Mouse (Mus musculus) left cerebral cortex, postnatal 14 days (tissue): ENCODE measurements around the gene Pop5. TPM values are rescaled to one million over a fixed set of nuclear protein-coding genes. Genes with fewer than 3 reads are reported as not detected.
A peak's percentile ranks its signal among the peaks of the same experiment; 100 is the strongest.

Experiments
- DNase-seq, 2 experiments: peaks; one replicate each; pipeline ENCODE4 v3.0.0; 2021 to 2022; ENCODE audit warnings: low spot score in 2 of 2, mixed read lengths in 1 of 2
- intact Hi-C: fragments of 180-260 bp; cut with DNase I; formaldehyde crosslinking; loops from one replicate; pipeline ENCODE4 v1.15.1; 2025
- total RNA-seq, 2 experiments: library from RNA; stranded (reverse); gene quantifications; 2 replicates each; pipeline ENCODE4 v1.2.3; 2021

Gene Pop5
- total RNA-seq, 2 experiments from 2014 or later: 59.5 to 75.8 TPM

DNA sequence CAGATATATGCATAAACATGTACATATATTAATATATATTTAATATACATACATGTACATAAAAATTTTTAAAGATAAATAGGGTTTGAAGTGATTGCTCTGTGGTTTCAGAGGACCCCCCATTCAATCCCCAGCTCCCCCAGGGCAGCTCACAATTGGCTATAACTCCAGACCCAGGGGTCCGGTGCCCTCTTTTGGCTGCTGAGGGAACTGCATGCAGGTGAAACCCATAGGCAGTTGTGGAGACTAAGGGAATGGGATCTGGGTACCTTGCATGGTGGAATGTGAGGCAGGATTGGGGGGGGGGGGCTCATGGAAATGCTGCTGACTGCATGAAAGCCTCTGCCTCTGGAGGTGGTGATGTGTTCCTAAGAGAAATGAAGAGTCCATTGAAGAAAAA, 25.3 kb upstream of the Pop5 start:
- no peak for DNase-seq
- intact Hi-C loops: no loop called here

DNA sequence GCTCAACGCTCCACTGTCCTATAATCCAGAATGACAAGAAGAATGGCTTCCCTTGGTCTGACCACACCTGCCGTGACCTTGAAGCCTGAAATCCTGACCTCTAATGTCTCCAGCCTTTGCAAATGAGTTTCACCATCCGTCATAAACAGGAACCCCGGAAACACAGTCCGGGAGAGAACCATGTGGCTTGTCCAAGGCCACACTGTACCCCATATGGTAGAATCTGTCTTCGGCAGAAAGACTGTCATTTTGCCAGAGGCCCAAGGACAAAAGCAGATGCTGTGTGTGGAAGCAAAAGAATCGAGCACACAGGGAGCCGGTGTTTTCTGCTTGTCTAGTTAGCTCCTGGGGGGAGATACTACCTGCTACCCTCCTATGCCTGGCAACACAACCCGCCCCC, 23.2 kb upstream of the Pop5 start:
- intact Hi-C loops: no loop called here
- no peak for DNase-seq

DNA sequence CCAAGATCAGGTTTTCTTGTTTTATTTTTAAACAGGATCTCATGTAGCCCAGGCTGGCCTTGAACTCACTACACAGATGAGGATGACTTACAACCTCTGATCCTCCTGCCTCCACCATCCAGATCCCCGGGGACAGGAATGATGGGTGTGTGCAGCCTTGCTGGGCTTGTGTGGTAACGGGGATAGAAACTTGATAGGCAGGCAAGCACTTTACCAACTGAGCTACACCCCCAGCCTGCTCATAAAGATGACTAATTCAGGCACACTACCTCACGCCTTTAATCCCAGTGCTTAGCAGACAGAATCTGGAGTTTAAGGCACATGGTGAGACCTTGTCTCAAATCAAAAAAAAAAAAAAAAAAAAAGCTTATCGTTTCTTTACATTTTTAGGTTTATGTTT, 22.8 kb upstream of the Pop5 start:
- intact Hi-C loops: no loop called here
- no peak for DNase-seq

DNA sequence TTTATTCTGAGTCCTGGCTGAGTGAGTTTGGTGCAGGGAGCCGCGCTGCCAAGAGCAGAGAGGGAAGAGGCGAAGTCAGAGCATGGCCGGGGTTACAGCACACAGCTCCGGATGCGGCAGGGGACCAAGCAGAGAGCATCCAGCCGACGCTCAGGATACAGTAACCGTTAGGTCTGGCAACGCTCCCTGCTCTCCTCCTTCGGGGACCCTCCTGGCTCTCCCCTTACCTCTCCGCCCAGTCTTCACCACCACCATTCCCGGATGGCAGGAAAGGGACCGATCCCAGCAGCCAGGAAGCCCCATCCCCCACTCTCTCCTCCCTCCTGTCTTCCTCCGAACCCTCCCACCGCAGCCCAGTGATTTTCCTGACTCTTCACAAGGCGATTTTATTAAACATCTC, 20.8 kb upstream of the Pop5 start:
- intact Hi-C loops: no loop called here
- DNase-seq: peak in 1 of 2 experiments; percentile 74

DNA sequence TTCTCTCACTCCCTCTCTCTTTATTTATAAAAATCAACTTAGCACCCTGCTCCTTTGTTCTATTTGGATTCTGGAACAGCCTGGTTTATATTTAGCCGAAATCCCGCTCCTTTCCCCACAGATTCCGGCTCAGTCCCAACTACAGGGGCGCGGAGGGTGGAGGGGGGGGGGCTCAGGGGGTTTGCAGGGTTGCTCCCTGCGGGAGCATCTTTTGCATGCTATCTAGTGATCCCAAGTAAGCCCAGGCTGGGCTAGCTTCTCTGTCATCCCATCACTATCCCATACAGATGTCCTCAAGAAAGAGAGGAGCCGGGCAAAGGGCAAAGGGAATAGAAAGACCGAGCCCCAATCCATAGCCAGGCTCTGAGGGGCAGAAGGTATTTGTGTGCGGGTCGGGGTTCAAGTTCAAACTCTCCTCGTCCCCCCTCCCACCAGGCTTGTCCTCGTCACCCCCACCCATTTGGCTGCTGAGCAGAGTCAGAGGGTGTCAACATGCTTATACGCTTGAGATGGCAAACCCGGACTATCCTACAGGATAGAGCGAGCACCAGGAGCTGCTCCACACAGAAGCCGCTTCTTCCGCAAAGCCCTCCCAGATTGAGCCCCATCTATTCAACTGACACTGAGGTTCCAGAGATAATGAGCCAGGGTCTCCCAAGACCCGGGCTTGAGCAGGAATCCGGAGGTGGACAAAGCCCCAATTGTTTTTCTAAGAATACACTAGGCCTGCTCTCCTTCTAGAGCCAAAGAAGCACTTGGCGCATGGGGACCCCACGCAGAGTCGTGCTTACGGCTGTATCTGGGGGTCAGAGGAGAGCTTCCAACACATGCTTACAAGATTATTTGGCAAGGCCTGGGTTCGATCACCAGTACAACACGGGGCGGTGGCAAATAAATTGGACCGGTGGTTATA, 20.1 kb upstream of the Pop5 start:
- DNase-seq: no peak
- intact Hi-C loops: no loop called here

DNA sequence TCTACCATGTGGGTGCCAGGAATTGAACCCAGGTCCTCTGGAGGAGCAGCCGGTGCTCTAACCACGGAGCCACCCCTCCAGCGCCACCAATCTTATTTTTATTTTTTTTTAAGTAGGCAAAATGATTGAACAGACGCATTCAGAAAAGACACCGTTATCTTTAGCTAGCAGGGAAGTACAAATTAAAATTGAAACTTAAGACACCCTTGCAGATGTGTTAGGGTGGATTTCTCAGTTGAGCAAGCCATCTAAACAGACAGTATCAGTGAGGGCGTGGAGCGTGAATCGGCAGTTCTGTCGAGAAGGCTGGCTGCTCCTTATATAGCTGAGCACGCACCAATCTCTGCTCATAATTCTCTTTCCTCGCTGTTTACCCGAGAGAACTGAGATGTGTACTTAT, 17.6 kb upstream of the Pop5 start:
- no peak for DNase-seq

GRCm38 (mm10) chr5:115220931-115221640, 14.6 kb upstream of the Pop5 start:
- intact Hi-C loops: no loop called here
- peak; percentile 65 to 66 for DNase-seq

More for the DNA sequence above, 17.6 kb upstream of the Pop5 start:
- intact Hi-C loops: no loop called here

- no peak for DNase-seq
- intact Hi-C loops: no loop called here
These were observed 13.2 kb upstream of the Pop5 start for GRCm38 (mm10) chr5:115222485-115222884.

DNA sequence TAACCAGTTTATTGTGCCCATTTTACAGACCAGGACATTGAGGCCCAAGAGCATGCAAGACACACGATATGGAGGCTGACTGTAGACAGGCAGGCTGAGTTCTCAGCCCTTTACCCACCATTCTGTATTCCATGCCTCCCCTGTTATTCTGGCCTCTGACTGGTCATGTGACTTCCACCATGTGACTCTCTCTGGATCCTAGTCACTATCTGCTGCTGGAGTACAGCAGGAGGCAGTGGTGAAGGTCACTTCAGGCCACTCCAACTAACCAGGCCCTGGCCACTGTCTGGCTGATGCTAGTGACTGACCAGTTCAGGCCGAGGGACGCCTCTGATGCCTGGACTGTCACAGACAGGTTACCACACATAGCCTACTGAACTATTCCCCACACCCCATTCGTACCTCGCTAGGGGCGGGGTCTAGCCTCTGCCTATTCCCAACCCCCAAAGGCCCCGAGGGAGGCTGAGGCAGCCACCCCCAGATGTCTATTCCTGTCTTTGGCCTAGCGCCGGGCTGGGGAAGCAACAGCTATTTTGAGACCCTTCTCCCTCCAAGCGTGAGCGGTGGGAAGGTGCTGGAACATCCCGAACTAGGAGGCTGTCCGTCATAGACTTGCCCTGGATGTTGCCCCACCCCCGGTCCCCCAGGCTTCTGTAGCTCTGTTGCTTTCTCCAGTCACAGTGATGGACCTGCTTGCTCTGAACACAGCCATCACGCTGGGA, 4.6 kb upstream of the Pop5 start:
- intact Hi-C loops: no loop called here
- DNase-seq: peak; percentile 76 to 85

- no peak for DNase-seq
- intact Hi-C loops: no loop called here
These were observed 4.0 kb upstream of the Pop5 start for GRCm38 (mm10) chr5:115231552-115232120.

- DNase-seq: no peak
- intact Hi-C loops: no loop called here
These were observed 3.1 kb upstream of the Pop5 start for GRCm38 (mm10) chr5:115232516-115232915.

- intact Hi-C loops: no loop called here
- DNase-seq: no peak
These were observed 2.4 kb upstream of the Pop5 start for GRCm38 (mm10) chr5:115233031-115233780.

DNA sequence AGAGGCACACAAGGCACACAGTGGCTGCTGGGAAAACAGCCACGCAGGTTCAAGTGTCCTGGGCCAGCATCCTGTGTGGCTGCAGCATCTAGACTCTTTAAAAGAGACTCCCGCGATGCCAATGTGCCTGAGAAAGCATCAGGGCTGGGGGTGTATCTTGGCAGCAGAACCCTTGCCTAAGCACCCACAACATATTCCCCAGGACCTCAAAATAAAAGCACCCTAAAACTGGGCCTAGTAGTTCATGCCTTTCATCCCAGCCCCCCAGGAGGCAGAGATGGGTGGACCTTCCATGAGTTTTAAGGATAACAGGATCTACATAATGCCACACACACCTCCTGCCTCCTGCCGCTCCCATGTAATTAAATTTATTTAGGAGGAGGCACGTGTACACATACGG, 1.1 kb upstream of the Pop5 start:
- DNase-seq: no peak
- intact Hi-C loops: no loop called here

GRCm38 (mm10) chr5:115235323-115235771, 289 bp upstream of the Pop5 start:
- peak; percentile 74 to 76 for DNase-seq
- intact Hi-C loops: loop anchor here (5.0 kb wide), 1 partner anchor 108 kb away; no protein-coding TSS in a partner anchor

- peak; percentile 85 to 94 for DNase-seq
- intact Hi-C loops: loop anchor here (2.0 to 5.0 kb wide), 3 partner anchors 45 to 259 kb away; no protein-coding TSS in a partner anchor
These were observed 2.4 kb downstream of the Pop5 start for GRCm38 (mm10) chr5:115237803-115238728.

- intact Hi-C loops: loop anchor here (5.0 kb wide), 1 partner anchor 111 kb away; no protein-coding TSS in a partner anchor
- DNase-seq: no peak
These were observed 3.1 kb downstream of the Pop5 start for GRCm38 (mm10) chr5:115238729-115239195.

- DNase-seq: peak in 1 of 2 experiments; percentile 73
- intact Hi-C loops: no loop called here
These were observed 4.6 kb downstream of the Pop5 start for GRCm38 (mm10) chr5:115240191-115240590.

DNA sequence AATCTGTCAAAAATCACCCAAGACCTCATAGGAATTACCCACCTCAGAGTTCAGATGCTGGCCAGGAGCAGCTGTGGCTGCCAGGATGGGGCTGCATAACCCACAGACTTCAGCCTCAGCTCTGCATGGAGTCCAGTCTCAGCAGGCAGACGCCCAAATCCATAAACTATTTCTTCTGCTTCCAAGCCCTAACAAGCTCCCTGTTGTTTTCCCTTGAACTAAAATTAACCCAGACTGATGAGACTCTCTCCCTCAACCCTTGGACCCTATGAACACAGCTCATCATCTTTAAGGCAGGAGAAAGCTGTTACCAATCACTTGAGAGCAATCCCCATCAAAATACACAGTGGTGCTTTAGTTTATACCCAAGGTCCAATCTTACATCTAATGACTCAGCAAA, 19.8 kb downstream of the Pop5 start:
- intact Hi-C loops: no loop called here
- DNase-seq: no peak
